Mouse (Mus musculus): Measurements from ENCODE around the gene R3hdml. TPM values are rescaled to one million over a fixed set of nuclear protein-coding genes. Genes with fewer than 3 reads are reported as not detected.

R3hdml gene
- 0.39 TPM in 1 of 2 replicates, not detected in the other for polyA plus RNA-seq (2015; fragmentation: Nextera tagmentation; extraction: Ambion mirVana)

DNA sequence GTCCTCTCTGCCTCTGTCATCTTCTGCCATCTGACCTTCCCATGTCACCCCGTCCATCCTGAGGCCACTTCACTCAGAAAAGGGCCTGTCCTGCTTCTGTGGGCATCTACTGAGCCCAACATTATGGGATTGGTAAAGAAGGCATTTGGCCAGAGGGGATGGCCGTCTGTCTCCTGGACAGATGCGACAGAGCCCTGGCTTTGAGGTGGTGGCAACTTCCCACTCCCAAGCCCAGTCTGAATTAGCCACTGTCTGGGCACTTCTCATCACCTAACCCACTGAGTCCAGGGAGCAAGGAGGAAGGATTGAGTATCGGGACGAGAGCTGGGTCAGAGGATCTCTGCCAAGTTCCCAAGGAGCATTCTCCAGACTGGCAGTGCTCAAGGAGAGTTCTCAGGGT is at the start of gene R3hdml:
Gene R3hdml (plus strand): TSS at position 301 of the 400 bp plus-strand sequence.
- no peak within 1 kb of the TSS for H3K4me3 ChIP-seq (ENCODE audit: low read depth, low read length)
- ATAC-seq: no peak

DNA sequence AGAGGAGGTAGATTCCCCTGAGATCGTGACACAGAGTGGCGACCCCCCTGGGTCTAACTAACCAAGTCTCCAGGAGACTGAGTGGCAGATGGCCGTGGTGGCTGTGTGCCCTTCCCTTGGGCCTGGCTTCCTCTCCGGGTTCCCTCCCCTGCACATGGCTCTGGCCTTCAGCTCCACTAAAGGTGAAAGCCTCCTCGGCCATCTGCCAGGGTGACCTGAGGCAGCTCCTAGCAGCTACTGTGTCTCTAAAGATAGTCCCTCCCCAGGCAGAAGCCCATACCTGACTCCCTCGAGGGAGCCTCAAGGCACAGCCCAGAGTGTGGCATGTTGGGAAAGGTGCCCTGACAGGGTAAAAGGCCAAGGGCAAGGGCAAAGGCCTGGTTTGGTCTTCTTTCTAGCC is 48.6 kb upstream of the R3hdml start:
- Histone ChIP-seq H3K27ac (ENCODE audit: low read length) (no peak overlapping the region), H3K4me1 (ENCODE audit: control insufficient read depth, insufficient read depth, low read length) (peaks cover 27% of the 10 kb centered on the region), H3K4me3 (ENCODE audit: low read depth, low read length) (no peak overlapping the region), H3K36me3 (ENCODE audit: control insufficient read depth, insufficient read depth, low read length) (peaks cover 23% of the 10 kb centered on the region), H3K27me3 (ENCODE audit: control insufficient read depth, insufficient read depth, low read depth, low read length) (no peaks in the 10 kb centered on the region), H3K4me2 (ENCODE audit: low read length) (no peak overlapping the region), H3K9me3 (replicated peaks; ENCODE audit: control insufficient read depth, low read length, poor library complexity, severe bottlenecking) (no peaks in the 10 kb centered on the region), H3K9ac (ENCODE audit: low read depth, low read length) (no peak overlapping the region)
- WGBS: 72% methylated on average over 6 of the region's 6 CpGs
- no peak for ATAC-seq

More for the DNA sequence above, at the start of gene R3hdml:
- no peak within 1 kb of the TSS for H3K4me2 ChIP-seq (ENCODE audit: low read length)
- no peak within 1 kb of the TSS for H3K27ac ChIP-seq (ENCODE audit: low read length)
- no peaks in the 10 kb centered on the region for H3K36me3 ChIP-seq (ENCODE audit: control insufficient read depth, insufficient read depth, low read length)
- H3K9me3 ChIP-seq (replicated peaks; ENCODE audit: control insufficient read depth, low read length, poor library complexity, severe bottlenecking): no peaks in the 10 kb centered on the region
- H3K9ac ChIP-seq (ENCODE audit: low read depth, low read length): 0 out of 2 replicates have a peak within 1 kb of the TSS, but pooled peaks have one; percentile 20
- no peaks in the 10 kb centered on the region for H3K4me1 ChIP-seq (ENCODE audit: control insufficient read depth, insufficient read depth, low read length)
- H3K27me3 ChIP-seq (ENCODE audit: control insufficient read depth, insufficient read depth, low read depth, low read length): no peaks in the 10 kb centered on the region
- 78% methylated on average over 5 of the region's 5 CpGs for WGBS

DNA sequence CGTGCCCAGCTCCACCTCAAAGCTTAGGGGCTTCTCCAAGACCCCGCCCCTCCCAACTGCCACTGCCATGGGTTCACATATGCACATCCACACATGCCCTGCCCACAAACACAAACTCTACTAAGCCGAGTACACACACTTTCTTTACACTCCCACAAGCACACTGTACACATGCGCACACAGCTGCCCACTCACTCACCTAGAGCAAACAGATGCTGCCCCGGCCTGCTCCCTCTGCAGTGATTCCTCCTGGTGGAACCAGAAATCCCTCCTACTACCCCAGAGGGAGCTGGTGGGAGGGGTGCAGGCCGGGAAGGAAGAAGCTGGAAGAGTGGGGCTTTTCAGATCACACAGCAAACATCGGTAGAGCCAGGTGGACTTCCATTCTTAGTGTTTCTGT is 48.1 kb upstream of the R3hdml start:
- Histone ChIP-seq H3K36me3 (ENCODE audit: control insufficient read depth, insufficient read depth, low read length) (peaks cover 26% of the 10 kb centered on the region), H3K4me2 (ENCODE audit: low read length) (no peak overlapping the region), H3K9ac (ENCODE audit: low read depth, low read length) (no peak overlapping the region), H3K4me1 (ENCODE audit: control insufficient read depth, insufficient read depth, low read length) (peaks cover 27% of the 10 kb centered on the region), H3K4me3 (ENCODE audit: low read depth, low read length) (no peak overlapping the region), H3K9me3 (replicated peaks; ENCODE audit: control insufficient read depth, low read length, poor library complexity, severe bottlenecking) (no peaks in the 10 kb centered on the region), H3K27ac (ENCODE audit: low read length) (no peak overlapping the region), H3K27me3 (ENCODE audit: control insufficient read depth, insufficient read depth, low read depth, low read length) (no peaks in the 10 kb centered on the region)
- WGBS: 74% methylated on average over 7 of the region's 7 CpGs
- ATAC-seq: no peak

DNA sequence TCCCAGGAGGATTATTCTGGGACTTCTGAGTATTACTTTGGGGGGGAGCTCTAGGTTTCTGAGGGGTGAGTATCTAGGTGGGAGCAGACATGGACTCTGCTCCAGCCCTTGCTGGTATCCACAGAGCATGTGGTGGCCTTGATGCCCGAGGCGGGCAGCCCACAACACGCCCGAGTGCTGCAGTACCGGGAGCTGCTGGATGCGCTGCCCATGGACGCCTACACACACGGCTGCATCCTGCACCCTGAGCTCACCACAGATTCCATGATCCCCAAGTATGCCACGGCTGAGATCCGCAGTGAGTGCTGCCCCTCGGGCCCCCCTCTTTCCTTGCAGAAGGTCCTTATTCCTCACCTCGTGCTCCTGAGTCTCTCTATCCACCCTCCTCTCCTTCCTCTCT is 44.7 kb upstream of the R3hdml start:
- H3K36me3 ChIP-seq (ENCODE audit: control insufficient read depth, insufficient read depth, low read length): peaks cover 46% of the 10 kb centered on the region
- 90% methylated on average over 12 of the region's 12 CpGs for WGBS

DNA sequence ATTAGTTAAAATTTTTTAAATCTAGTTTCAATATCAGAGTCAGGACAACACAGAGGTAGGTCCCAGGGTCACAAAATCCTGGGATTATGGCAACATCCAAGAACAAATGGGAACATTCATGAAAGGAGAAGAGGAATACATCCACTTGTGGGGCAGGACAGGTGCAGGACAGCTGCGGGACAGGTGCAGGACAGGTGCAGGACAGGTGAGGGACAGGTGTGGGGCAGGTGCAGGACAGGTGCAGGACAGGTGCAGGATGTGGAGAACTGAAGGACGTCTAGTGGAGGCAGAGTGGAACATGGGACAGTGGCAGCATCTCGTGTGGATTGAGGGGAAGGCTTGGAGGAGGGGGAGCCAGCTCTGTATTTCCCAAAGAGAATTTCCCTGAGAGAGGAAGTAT is 42.8 kb upstream of the R3hdml start:
- H3K9me3 ChIP-seq (replicated peaks; ENCODE audit: control insufficient read depth, low read length, poor library complexity, severe bottlenecking): no peaks in the 10 kb centered on the region
- H3K4me1 ChIP-seq (ENCODE audit: control insufficient read depth, insufficient read depth, low read length): no peaks in the 10 kb centered on the region
- no peaks in the 10 kb centered on the region for H3K27me3 ChIP-seq (ENCODE audit: control insufficient read depth, insufficient read depth, low read depth, low read length)
- H3K27ac ChIP-seq (ENCODE audit: low read length): no peak overlapping the region
- no peak for ATAC-seq
- H3K36me3 ChIP-seq (ENCODE audit: control insufficient read depth, insufficient read depth, low read length): peaks cover 59% of the 10 kb centered on the region
- H3K4me2 ChIP-seq (ENCODE audit: low read length): no peak overlapping the region
- H3K9ac ChIP-seq (ENCODE audit: low read depth, low read length): no peak overlapping the region
- no peak overlapping the region for H3K4me3 ChIP-seq (ENCODE audit: low read depth, low read length)
- 71% methylated on average over 3 of the region's 3 CpGs for WGBS

More for the DNA sequence above, 44.7 kb upstream of the R3hdml start:
- Histone ChIP-seq H3K9me3 (replicated peaks; ENCODE audit: control insufficient read depth, low read length, poor library complexity, severe bottlenecking) (no peaks in the 10 kb centered on the region), H3K4me3 (ENCODE audit: low read depth, low read length) (no peak overlapping the region), H3K27ac (ENCODE audit: low read length) (no peak overlapping the region), H3K27me3 (ENCODE audit: control insufficient read depth, insufficient read depth, low read depth, low read length) (no peaks in the 10 kb centered on the region), H3K9ac (ENCODE audit: low read depth, low read length) (no peak overlapping the region), H3K4me2 (ENCODE audit: low read length) (no peak overlapping the region), H3K4me1 (ENCODE audit: control insufficient read depth, insufficient read depth, low read length) (0 out of 2 replicates have a peak, but pooled peaks cover 3% of the 10 kb centered on the region)
- no peak for ATAC-seq

DNA sequence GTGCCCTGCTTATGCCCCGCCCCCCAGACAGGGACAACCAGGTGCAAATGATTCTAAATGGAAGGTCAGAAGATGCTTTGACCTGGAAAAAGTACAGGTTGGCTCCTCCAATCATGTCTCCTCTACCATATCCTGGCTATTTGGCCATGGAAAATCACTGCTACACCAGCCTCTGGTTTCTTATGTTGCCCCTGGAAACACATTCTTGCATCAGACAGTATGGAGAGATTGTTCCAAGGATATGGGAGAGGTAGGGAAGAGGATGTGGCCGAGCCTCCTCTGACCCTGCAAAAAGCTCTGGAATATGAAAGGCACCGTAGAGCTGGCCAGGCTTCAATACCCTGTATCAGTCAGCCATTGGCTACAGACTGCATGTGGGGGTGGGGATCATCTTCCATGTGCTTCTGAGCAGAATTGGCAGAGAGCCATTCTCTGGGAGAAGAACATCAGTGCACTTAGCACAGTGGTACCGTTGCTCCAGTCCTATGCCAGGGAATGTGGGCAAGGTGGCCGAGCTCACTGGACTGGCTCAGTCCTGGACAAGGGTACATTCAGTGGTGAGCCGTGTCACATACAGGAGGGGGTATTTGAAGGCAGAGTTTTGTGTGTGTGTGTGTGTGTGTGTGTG is 41.3 kb upstream of the R3hdml start:
- Histone ChIP-seq H3K27me3 (ENCODE audit: control insufficient read depth, insufficient read depth, low read depth, low read length) (no peaks in the 10 kb centered on the region), H3K4me2 (ENCODE audit: low read length) (no peak overlapping the region), H3K4me1 (ENCODE audit: control insufficient read depth, insufficient read depth, low read length) (no peaks in the 10 kb centered on the region), H3K9ac (ENCODE audit: low read depth, low read length) (no peak overlapping the region), H3K27ac (ENCODE audit: low read length) (no peak overlapping the region), H3K36me3 (ENCODE audit: control insufficient read depth, insufficient read depth, low read length) (peaks cover 67% of the 10 kb centered on the region), H3K4me3 (ENCODE audit: low read depth, low read length) (no peak overlapping the region), H3K9me3 (replicated peaks; ENCODE audit: control insufficient read depth, low read length, poor library complexity, severe bottlenecking) (no peaks in the 10 kb centered on the region)
- 65% methylated on average over 6 of the region's 6 CpGs for WGBS
- no peak for ATAC-seq

DNA sequence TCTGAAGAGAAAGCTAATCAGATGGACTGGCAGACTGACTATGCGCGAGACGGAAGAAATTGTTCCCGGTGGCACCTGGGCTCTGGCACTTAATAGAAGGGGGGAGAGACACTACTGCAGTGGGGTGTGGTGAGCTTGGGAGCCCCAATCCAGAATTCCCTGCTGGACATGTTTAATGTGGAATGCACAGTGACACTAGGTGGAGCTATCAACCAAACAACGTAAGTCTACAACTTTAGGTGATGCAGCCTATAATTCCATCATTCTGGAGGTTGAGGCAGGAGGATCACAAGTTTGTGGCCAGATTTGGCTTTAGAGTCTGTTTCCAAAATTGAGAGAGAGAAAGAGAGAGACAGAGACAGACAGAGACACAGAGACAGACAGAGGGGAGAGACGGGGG is 39.4 kb upstream of the R3hdml start:
- Histone ChIP-seq H3K27ac (ENCODE audit: low read length) (no peak overlapping the region), H3K9ac (ENCODE audit: low read depth, low read length) (no peak overlapping the region), H3K4me3 (ENCODE audit: low read depth, low read length) (no peak overlapping the region), H3K4me2 (ENCODE audit: low read length) (no peak overlapping the region), H3K4me1 (ENCODE audit: control insufficient read depth, insufficient read depth, low read length) (no peaks in the 10 kb centered on the region), H3K36me3 (ENCODE audit: control insufficient read depth, insufficient read depth, low read length) (peaks cover 49% of the 10 kb centered on the region), H3K9me3 (replicated peaks; ENCODE audit: control insufficient read depth, low read length, poor library complexity, severe bottlenecking) (no peaks in the 10 kb centered on the region), H3K27me3 (ENCODE audit: control insufficient read depth, insufficient read depth, low read depth, low read length) (no peaks in the 10 kb centered on the region)
- WGBS: 90% methylated on average over 6 of the region's 6 CpGs
- ATAC-seq: no peak

DNA sequence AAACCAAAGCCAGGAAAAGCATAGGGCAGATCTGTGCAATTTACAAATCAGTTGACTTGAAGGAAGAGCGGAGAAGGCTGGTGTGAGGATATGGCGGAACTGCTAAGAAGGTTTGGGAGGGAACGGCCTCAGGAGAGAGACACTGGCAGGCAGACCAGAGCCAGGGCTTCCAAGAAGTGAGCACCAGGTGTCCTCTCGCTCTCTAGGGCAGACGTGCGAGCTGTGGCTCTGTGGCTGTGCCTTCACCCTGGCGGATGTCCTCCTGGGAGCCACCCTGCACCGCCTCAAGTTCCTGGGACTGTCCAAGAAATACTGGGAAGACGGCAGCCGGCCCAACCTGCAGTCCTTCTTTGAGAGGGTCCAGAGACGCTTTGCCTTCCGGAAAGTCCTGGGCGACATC is 38.7 kb upstream of the R3hdml start:
- H3K9me3 ChIP-seq (replicated peaks; ENCODE audit: control insufficient read depth, low read length, poor library complexity, severe bottlenecking): no peaks in the 10 kb centered on the region
- H3K27me3 ChIP-seq (ENCODE audit: control insufficient read depth, insufficient read depth, low read depth, low read length): no peaks in the 10 kb centered on the region
- H3K4me3 ChIP-seq (ENCODE audit: low read depth, low read length): no peak overlapping the region
- no peak overlapping the region for H3K27ac ChIP-seq (ENCODE audit: low read length)
- no peak overlapping the region for H3K9ac ChIP-seq (ENCODE audit: low read depth, low read length)
- WGBS: 93% methylated on average over 13 of the region's 13 CpGs
- ATAC-seq: no peak
- H3K4me2 ChIP-seq (ENCODE audit: low read length): no peak overlapping the region
- no peaks in the 10 kb centered on the region for H3K4me1 ChIP-seq (ENCODE audit: control insufficient read depth, insufficient read depth, low read length)
- H3K36me3 ChIP-seq (ENCODE audit: control insufficient read depth, insufficient read depth, low read length): peaks cover 44% of the 10 kb centered on the region

DNA sequence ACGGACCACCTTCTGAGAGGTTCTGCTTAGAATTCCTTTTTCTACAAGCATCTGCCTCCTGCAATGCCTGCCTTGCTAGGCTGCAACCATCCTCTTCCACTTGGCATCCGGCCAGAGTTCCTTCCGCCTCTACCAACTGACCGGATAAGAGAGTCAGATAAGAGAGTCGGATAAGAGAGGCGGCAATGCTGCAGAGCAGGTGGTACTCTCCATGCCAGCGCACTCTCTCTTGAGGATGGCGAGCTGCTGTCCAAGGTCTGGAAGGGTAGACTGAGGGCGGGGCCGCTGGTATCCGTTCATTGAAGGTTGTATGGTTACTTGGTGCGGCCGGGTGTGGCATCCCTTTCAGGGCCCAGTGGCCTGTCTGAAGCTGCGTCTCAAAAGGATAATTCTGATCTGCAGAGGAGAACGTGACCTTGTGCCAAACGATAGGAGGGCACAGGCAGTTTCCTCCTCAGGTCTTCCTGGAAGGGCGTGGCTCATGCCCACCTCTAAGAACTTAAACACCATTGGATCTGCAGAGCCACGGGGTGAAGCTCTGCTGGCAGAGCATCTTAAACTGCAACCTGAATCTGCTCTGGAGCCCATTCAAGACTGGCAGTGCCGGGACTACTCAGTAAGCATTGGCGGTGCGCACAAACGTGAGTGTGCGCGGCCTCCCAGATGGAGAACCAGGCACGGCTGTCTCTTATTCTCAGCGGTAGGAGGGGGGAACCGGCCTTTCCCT is 33.4 kb upstream of the R3hdml start:
- Histone ChIP-seq H3K36me3 (ENCODE audit: control insufficient read depth, insufficient read depth, low read length) (peaks cover 13% of the 10 kb centered on the region), H3K4me3 (ENCODE audit: low read depth, low read length) (no peak overlapping the region; the same call in 1 of the 2 replicates), H3K9me3 (replicated peaks; ENCODE audit: control insufficient read depth, low read length, poor library complexity, severe bottlenecking) (no peaks in the 10 kb centered on the region), H3K27ac (ENCODE audit: low read length) (no peak overlapping the region), H3K9ac (ENCODE audit: low read depth, low read length) (0 out of 2 replicates have a peak overlapping the region, but pooled peaks have one; percentile 50), H3K27me3 (ENCODE audit: control insufficient read depth, insufficient read depth, low read depth, low read length) (no peaks in the 10 kb centered on the region), H3K4me1 (ENCODE audit: control insufficient read depth, insufficient read depth, low read length) (0 out of 2 replicates have a peak, but pooled peaks cover 3% of the 10 kb centered on the region), H3K4me2 (ENCODE audit: low read length) (peak overlapping the region; percentile 41)
- ATAC-seq: peak; percentile 29; the same call in 1 of the 2 replicates
- 59% methylated on average over 27 of the region's 27 CpGs for WGBS
